Mouse (Mus musculus): Measurements from ENCODE around the gene Vangl1. TPM values are rescaled to one million over a fixed set of nuclear protein-coding genes. Genes with fewer than 3 reads are reported as not detected.

The Vangl1 gene
- polyA plus RNA-seq (2017; shearing (Covaris generic)), result under 1 TPM; 0.29 to 0.52 TPM

DNA sequence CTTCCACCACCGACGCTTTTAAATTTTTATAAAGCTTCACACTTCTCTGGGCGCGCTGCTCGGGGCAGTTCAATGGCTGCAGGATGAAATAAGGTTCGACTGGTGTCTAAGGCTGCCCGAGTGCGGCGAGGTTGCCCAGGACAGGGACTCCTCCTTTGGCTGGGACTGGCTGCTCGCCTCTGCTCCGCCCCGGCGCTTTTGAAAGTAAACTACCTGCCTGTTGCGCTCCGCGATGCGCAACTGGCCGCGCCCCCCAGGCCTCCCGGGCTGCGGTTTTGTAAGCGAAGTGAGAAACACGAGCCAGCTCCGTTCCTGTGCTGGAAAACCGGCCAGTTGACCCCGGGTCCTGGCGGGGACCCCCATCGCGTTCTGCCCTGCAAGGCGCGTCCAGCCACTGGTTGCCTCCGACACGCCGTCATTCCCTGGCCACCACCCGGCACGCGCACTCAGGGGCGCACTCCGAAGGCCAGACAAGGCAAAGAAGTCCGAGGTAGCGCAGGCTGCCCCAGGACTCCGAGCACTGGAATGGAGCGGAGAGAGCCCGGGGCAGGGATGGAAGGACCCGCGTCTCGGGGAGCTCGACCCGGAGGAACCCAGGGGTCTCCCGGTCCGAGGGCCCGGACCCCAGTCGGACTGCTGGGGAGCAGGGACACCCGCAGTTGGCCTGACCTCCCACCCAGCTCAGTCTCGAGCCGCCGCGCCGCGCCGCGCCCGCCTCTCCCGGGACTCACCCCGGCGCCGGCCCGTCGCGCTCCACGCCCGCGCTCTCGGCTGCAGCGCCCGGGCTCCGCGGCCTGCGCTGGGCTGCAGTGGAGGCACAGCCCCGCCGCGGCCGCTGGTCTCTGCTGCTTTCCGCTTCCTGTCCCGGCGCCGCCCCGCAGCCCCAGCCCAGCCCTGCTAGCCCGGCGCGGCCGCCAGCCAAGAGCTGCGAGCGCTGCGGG is at the start of gene Vangl1:
Gene Vangl1 (minus strand): TSS at position 913 of the 941 bp plus-strand sequence.

Other genes with a start within 250 kb of the Vangl1 start
- gene Nhlh2, start 194.6 kb downstream of the Vangl1 start, polyA plus RNA-seq (2017; shearing (Covaris generic)), result not detected
- under 1 TPM in 1 of 2 experiments, not detected in 1; 0.06 TPM for gene Casq2, start 118.3 kb downstream of the Vangl1 start, polyA plus RNA-seq (2017; shearing (Covaris generic))

All from activated CD4-positive, CD25-positive, alpha-beta regulatory T cell (primary cell).